Mouse (Mus musculus) hindbrain, embryonic 11.5 days (tissue): Measurements from ENCODE around the gene Tpmt. TPM values are rescaled to one million over a fixed set of nuclear protein-coding genes. Genes with fewer than 3 reads are reported as not detected.

Experiments
- ATAC-seq: fragments of 200-750 bp; cut with Nextera tagmentation; 2 replicates; pipeline ENCODE4 v1.8.0; 2017; ENCODE audit warnings: mild to moderate bottlenecking, moderate TSS enrichment, moderate library complexity; ENCODE audit not compliant: low FRiP score
- DNase-seq: peaks from one replicate; pipeline ENCODE4 v3.0.0-alpha.2; 2015; ENCODE audit warnings: low spot score
- H3K27ac ChIP-seq: fragments of 300-500 bp; sonication (generic); 2 replicates; pipeline ENCODE4 v1.5.1; 2014; ENCODE audit warnings: mild to moderate bottlenecking, low read depth, low read length
- H3K27me3 ChIP-seq: fragments of 300-500 bp; sonication (generic); 2 replicates; pipeline ENCODE4 v1.6.1; 2014; ENCODE audit warnings: mild to moderate bottlenecking, low read length, moderate library complexity, mixed read lengths; ENCODE audit not compliant: control insufficient read depth, insufficient read depth
- H3K36me3 ChIP-seq: fragments of 300-500 bp; sonication (generic); 2 replicates; pipeline ENCODE4 v1.6.1; 2014; ENCODE audit warnings: mild to moderate bottlenecking, low read length, moderate library complexity, mixed read lengths; ENCODE audit not compliant: control insufficient read depth, insufficient read depth
- H3K4me1 ChIP-seq: fragments of 300-500 bp; sonication (generic); replicated peaks from 2 replicates; pipeline ENCODE4 v1.6.1; 2014; ENCODE audit warnings: low read length, mixed read lengths; ENCODE audit not compliant: control insufficient read depth, insufficient read depth
- H3K4me2 ChIP-seq: fragments of 300-500 bp; sonication (generic); replicated peaks from 2 replicates; pipeline ENCODE4 v1.6.1; 2014; ENCODE audit warnings: mild to moderate bottlenecking, low read depth, low read length
- H3K4me3 ChIP-seq: fragments of 300-500 bp; sonication (generic); 2 replicates; pipeline ENCODE4 v1.5.1; 2014; ENCODE audit warnings: low read depth, low read length
- H3K9ac ChIP-seq: fragments of 300-500 bp; sonication (generic); 2 replicates; pipeline ENCODE4 v1.6.1; 2014; ENCODE audit warnings: low read depth, low read length
- H3K9me3 ChIP-seq: fragments of 300-500 bp; sonication (generic); 2 replicates; pipeline ENCODE4 v1.6.1; 2016; ENCODE audit warnings: low read length; ENCODE audit not compliant: control insufficient read depth
- WGBS: fragments of 180-500 bp; shearing (Covaris S2); extraction: QIAGEN DNeasy Blood & Tissue Kit; methylation state at CpG from one replicate; pipeline ENCODE4 v1.1.7; 2014; 5-methylcytosine and 5-hydroxymethylcytosine counted together
- polyA plus RNA-seq: library from polyadenylated mRNA; unstranded; fragments of >200 nt; fragmentation: Nextera tagmentation; extraction: Ambion mirVana; gene quantifications from 2 replicates; pipeline ENCODE4 v1.2.1, GENCODE M21; 2014

Tpmt gene
- 44.2 and 47.8 TPM in 2 replicates for polyA plus RNA-seq

GRCm38 (mm10) chr13:47044617-47044947, at the start of gene Tpmt:
TSS of gene Tpmt (minus strand) at chr13:47044737.
- WGBS: 24% methylated on average over 10 of the region's 10 CpGs
- H3K4me2 ChIP-seq: peak within 1 kb of the TSS; percentile 94
- DNase-seq: no peak
- H3K36me3 ChIP-seq: no peaks in the 10 kb centered on the region
- peaks cover 3% of the 10 kb centered on the region; the same call in 1 of the 2 replicates for H3K4me1 ChIP-seq
- ATAC-seq: no peak
- H3K9ac ChIP-seq: peak within 1 kb of the TSS; percentile 73
- H3K4me3 ChIP-seq: peak within 1 kb of the TSS; percentile 87
- no peaks in the 10 kb centered on the region for H3K27me3 ChIP-seq
- no peaks in the 10 kb centered on the region for H3K9me3 ChIP-seq
- peak within 1 kb of the TSS; percentile 70 for H3K27ac ChIP-seq

GRCm38 (mm10) chr13:47093791-47094190, 49.3 kb upstream of the Tpmt start:
- Histone ChIP-seq H3K4me2 (no peak overlapping the region), H3K9me3 (no peaks in the 10 kb centered on the region), H3K4me3 (no peak overlapping the region), H3K27ac (no peak overlapping the region), H3K27me3 (no peaks in the 10 kb centered on the region), H3K9ac (no peak overlapping the region), H3K4me1 (no peaks in the 10 kb centered on the region), H3K36me3 (peaks cover 7% of the 10 kb centered on the region)
- DNase-seq (no peak), ATAC-seq (no peak)
- WGBS: 94% methylated on average over 2 of the region's 2 CpGs

- 88% methylated on average over 2 of the region's 2 CpGs for WGBS
- Histone ChIP-seq H3K9me3 (no peaks in the 10 kb centered on the region), H3K36me3 (peaks cover 5% of the 10 kb centered on the region; the same call in 1 of the 2 replicates), H3K27me3 (no peaks in the 10 kb centered on the region), H3K27ac (no peak overlapping the region), H3K4me2 (no peak overlapping the region), H3K4me1 (no peaks in the 10 kb centered on the region), H3K9ac (no peak overlapping the region), H3K4me3 (no peak overlapping the region)
- no peak for DNase-seq
- no peak for ATAC-seq
Observed at GRCm38 (mm10) chr13:47089271-47089670, 44.7 kb upstream of the Tpmt start.

- 95% methylated on average over 1 of the region's 1 CpGs for WGBS
- ATAC-seq (no peak), DNase-seq (no peak)
- no peak overlapping the region for H3K4me2 ChIP-seq
- H3K27me3 ChIP-seq: no peaks in the 10 kb centered on the region
- H3K4me1 ChIP-seq: no peaks in the 10 kb centered on the region
- no peak overlapping the region for H3K9ac ChIP-seq
- no peak overlapping the region for H3K27ac ChIP-seq
- no peaks in the 10 kb centered on the region for H3K9me3 ChIP-seq
- H3K36me3 ChIP-seq: peaks cover under 1% of the 10 kb centered on the region; the same call in 1 of the 2 replicates
- H3K4me3 ChIP-seq: no peak overlapping the region
Observed at GRCm38 (mm10) chr13:47088433-47088832, 43.9 kb upstream of the Tpmt start.

- H3K9ac ChIP-seq: no peak overlapping the region
- DNase-seq (no peak), ATAC-seq (no peak)
- WGBS: 87% methylated on average over 4 of the region's 4 CpGs
- H3K36me3 ChIP-seq: peaks cover 3% of the 10 kb centered on the region; the same call in 1 of the 2 replicates
- no peak overlapping the region for H3K4me3 ChIP-seq
- no peaks in the 10 kb centered on the region for H3K4me1 ChIP-seq
- H3K4me2 ChIP-seq: no peak overlapping the region
- no peaks in the 10 kb centered on the region for H3K27me3 ChIP-seq
- no peaks in the 10 kb centered on the region for H3K9me3 ChIP-seq
- no peak overlapping the region for H3K27ac ChIP-seq
Observed at GRCm38 (mm10) chr13:47080905-47081505, 36.5 kb upstream of the Tpmt start.

- Histone ChIP-seq H3K4me3 (no peak overlapping the region), H3K4me1 (no peaks in the 10 kb centered on the region), H3K9ac (no peak overlapping the region), H3K36me3 (peaks cover 3% of the 10 kb centered on the region; the same call in 1 of the 2 replicates), H3K27me3 (no peaks in the 10 kb centered on the region), H3K4me2 (no peak overlapping the region), H3K9me3 (no peaks in the 10 kb centered on the region), H3K27ac (no peak overlapping the region)
- DNase-seq (no peak), ATAC-seq (no peak)
- WGBS: 75% methylated on average over 5 of the region's 5 CpGs
Observed at GRCm38 (mm10) chr13:47078799-47079198, 34.3 kb upstream of the Tpmt start.

GRCm38 (mm10) chr13:47077367-47077766, 32.8 kb upstream of the Tpmt start:
- H3K27me3 ChIP-seq: no peaks in the 10 kb centered on the region
- no peaks in the 10 kb centered on the region for H3K4me1 ChIP-seq
- H3K36me3 ChIP-seq: peaks cover 3% of the 10 kb centered on the region; the same call in 1 of the 2 replicates
- ATAC-seq: no peak
- H3K9ac ChIP-seq: no peak overlapping the region
- DNase-seq: no peak
- no peak overlapping the region for H3K4me2 ChIP-seq
- no peaks in the 10 kb centered on the region for H3K9me3 ChIP-seq
- no peak overlapping the region for H3K27ac ChIP-seq
- H3K4me3 ChIP-seq: no peak overlapping the region

- Histone ChIP-seq H3K4me1 (no peaks in the 10 kb centered on the region), H3K9me3 (no peaks in the 10 kb centered on the region), H3K4me3 (no peak overlapping the region), H3K36me3 (peaks cover 3% of the 10 kb centered on the region; the same call in 1 of the 2 replicates), H3K27me3 (no peaks in the 10 kb centered on the region), H3K4me2 (no peak overlapping the region), H3K9ac (no peak overlapping the region), H3K27ac (no peak overlapping the region)
- DNase-seq: no peak
- 91% methylated on average over 5 of the region's 5 CpGs for WGBS
- no peak for ATAC-seq
Observed at GRCm38 (mm10) chr13:47076156-47076555, 31.6 kb upstream of the Tpmt start.

- no peaks in the 10 kb centered on the region for H3K9me3 ChIP-seq
- no peak for DNase-seq
- no peak overlapping the region for H3K4me2 ChIP-seq
- H3K36me3 ChIP-seq: 0 out of 2 replicates have a peak, but pooled peaks cover 3% of the 10 kb centered on the region
- no peak overlapping the region for H3K27ac ChIP-seq
- WGBS: 91% methylated on average over 5 of the region's 5 CpGs
- no peaks in the 10 kb centered on the region for H3K27me3 ChIP-seq
- H3K9ac ChIP-seq: no peak overlapping the region
- no peaks in the 10 kb centered on the region for H3K4me1 ChIP-seq
- no peak overlapping the region for H3K4me3 ChIP-seq
- no peak for ATAC-seq
Observed at GRCm38 (mm10) chr13:47072484-47072883, 27.9 kb upstream of the Tpmt start.
